Mouse (Mus musculus) limb, embryonic 13.5 days (tissue): ENCODE measurements around the gene Cdkal1. TPM values are rescaled to one million over a fixed set of nuclear protein-coding genes. Genes with fewer than 3 reads are reported as not detected.

ENCODE experiments used
- ATAC-seq: fragments of 200-750 bp; cut with Nextera tagmentation; 2 replicates; pipeline ENCODE4 v1.8.0; 2017; ENCODE audit warnings: low read depth, moderate number of reproducible peaks, moderate TSS enrichment; ENCODE audit not compliant: low FRiP score
- H3K27ac ChIP-seq: fragments of 300-500 bp; sonication (generic); 2 replicates; pipeline ENCODE4 v1.5.1; 2015; ENCODE audit warnings: inconsistent platforms, mild to moderate bottlenecking, moderate library complexity
- H3K27me3 ChIP-seq: fragments of 300-500 bp; sonication (generic); 2 replicates; pipeline ENCODE4 v1.6.1; 2015; ENCODE audit warnings: mild to moderate bottlenecking, inconsistent platforms
- H3K36me3 ChIP-seq: fragments of 300-500 bp; sonication (generic); 2 replicates; pipeline ENCODE4 v1.6.1; 2015; ENCODE audit warnings: inconsistent platforms, mild to moderate bottlenecking, moderate library complexity
- H3K4me1 ChIP-seq: fragments of 300-500 bp; sonication (generic); 2 replicates; pipeline ENCODE4 v1.6.1; 2015; ENCODE audit warnings: inconsistent platforms
- H3K4me2 ChIP-seq: fragments of 300-500 bp; sonication (generic); replicated peaks from 2 replicates; pipeline ENCODE4 v1.6.1; 2015; ENCODE audit warnings: inconsistent platforms, mild to moderate bottlenecking, moderate library complexity
- H3K4me3 ChIP-seq: fragments of 300-500 bp; sonication (generic); 2 replicates; pipeline ENCODE4 v1.5.1; 2015; ENCODE audit warnings: moderate library complexity, mild to moderate bottlenecking, inconsistent platforms
- H3K9ac ChIP-seq: fragments of 300-500 bp; sonication (generic); 2 replicates; pipeline ENCODE4 v1.6.1; 2015; ENCODE audit warnings: mild to moderate bottlenecking, inconsistent platforms
- H3K9me3 ChIP-seq: fragments of 300-500 bp; sonication (generic); 2 replicates; pipeline ENCODE4 v1.6.1; 2016; ENCODE audit warnings: inconsistent platforms
- WGBS: fragments of 180-500 bp; shearing (Covaris S2); methylation state at CpG from one replicate; pipeline ENCODE4 v1.1.7; 2015; 5-methylcytosine and 5-hydroxymethylcytosine counted together
- polyA plus RNA-seq: library from polyadenylated mRNA; unstranded; fragments of >200 nt; fragmentation: Nextera tagmentation; extraction: Ambion mirVana; gene quantifications from 2 replicates; pipeline ENCODE4 v1.2.1, GENCODE M21; 2015

Cdkal1 gene
- polyA plus RNA-seq, 1 experiment from 2014 or later = 37.9 TPM

GRCm38 (mm10) chr13:29405316-29405715 lies 450.2 kb downstream of the Cdkal1 start:
- H3K27ac ChIP-seq = peak overlapping the region; percentile 39; the same call in 1 of the 2 replicates
- WGBS = 25% methylated on average over 5 of the region's 5 CpGs
- no peak overlapping the region for H3K4me2 ChIP-seq

GRCm38 (mm10) chr13:29403217-29403616 lies 452.3 kb downstream of the Cdkal1 start:
- WGBS = 63% methylated on average over 5 of the region's 5 CpGs
- Histone ChIP-seq H3K36me3 (no peaks in the 10 kb centered on the region), H3K9ac (no peak overlapping the region), H3K27ac (no peak overlapping the region), H3K4me1 (peaks cover 53% of the 10 kb centered on the region), H3K9me3 (no peaks in the 10 kb centered on the region), H3K4me2 (no peak overlapping the region), H3K4me3 (no peak overlapping the region), H3K27me3 (no peaks in the 10 kb centered on the region)
- no peak for ATAC-seq

More at GRCm38 (mm10) chr13:29405316-29405715, 450.2 kb downstream of the Cdkal1 start:
- H3K9me3 ChIP-seq = no peaks in the 10 kb centered on the region
- H3K4me1 ChIP-seq = peaks cover 45% of the 10 kb centered on the region
- ATAC-seq = no peak
- no peak overlapping the region for H3K9ac ChIP-seq
- no peak overlapping the region for H3K4me3 ChIP-seq
- no peaks in the 10 kb centered on the region for H3K27me3 ChIP-seq
- H3K36me3 ChIP-seq = no peaks in the 10 kb centered on the region

GRCm38 (mm10) chr13:29402526-29403040 lies 452.9 kb downstream of the Cdkal1 start:
- no peaks in the 10 kb centered on the region for H3K36me3 ChIP-seq
- no peak overlapping the region for H3K4me2 ChIP-seq
- no peak overlapping the region for H3K27ac ChIP-seq

GRCm38 (mm10) chr13:29399908-29400307 lies 455.6 kb downstream of the Cdkal1 start:
- Histone ChIP-seq H3K9me3 (no peaks in the 10 kb centered on the region), H3K9ac (no peak overlapping the region), H3K27me3 (no peaks in the 10 kb centered on the region), H3K4me2 (no peak overlapping the region), H3K27ac (no peak overlapping the region), H3K36me3 (no peaks in the 10 kb centered on the region), H3K4me1 (peaks cover 43% of the 10 kb centered on the region), H3K4me3 (no peak overlapping the region)
- WGBS = 21% methylated on average over 5 of the region's 5 CpGs
- no peak for ATAC-seq

More at GRCm38 (mm10) chr13:29402526-29403040, 452.9 kb downstream of the Cdkal1 start:
- 22% methylated on average over 3 of the region's 3 CpGs for WGBS
- Histone ChIP-seq H3K9ac (no peak overlapping the region), H3K27me3 (no peaks in the 10 kb centered on the region), H3K4me1 (peaks cover 51% of the 10 kb centered on the region), H3K9me3 (no peaks in the 10 kb centered on the region), H3K4me3 (no peak overlapping the region)
- no peak for ATAC-seq

GRCm38 (mm10) chr13:29398456-29398855 lies 457.0 kb downstream of the Cdkal1 start:
- Histone ChIP-seq H3K4me1 (peaks cover 39% of the 10 kb centered on the region), H3K27ac (no peak overlapping the region), H3K27me3 (no peaks in the 10 kb centered on the region), H3K36me3 (no peaks in the 10 kb centered on the region), H3K9ac (no peak overlapping the region), H3K4me3 (no peak overlapping the region), H3K4me2 (no peak overlapping the region), H3K9me3 (no peaks in the 10 kb centered on the region)
- no peak for ATAC-seq
- WGBS = 45% methylated on average over 2 of the region's 2 CpGs

DNA sequence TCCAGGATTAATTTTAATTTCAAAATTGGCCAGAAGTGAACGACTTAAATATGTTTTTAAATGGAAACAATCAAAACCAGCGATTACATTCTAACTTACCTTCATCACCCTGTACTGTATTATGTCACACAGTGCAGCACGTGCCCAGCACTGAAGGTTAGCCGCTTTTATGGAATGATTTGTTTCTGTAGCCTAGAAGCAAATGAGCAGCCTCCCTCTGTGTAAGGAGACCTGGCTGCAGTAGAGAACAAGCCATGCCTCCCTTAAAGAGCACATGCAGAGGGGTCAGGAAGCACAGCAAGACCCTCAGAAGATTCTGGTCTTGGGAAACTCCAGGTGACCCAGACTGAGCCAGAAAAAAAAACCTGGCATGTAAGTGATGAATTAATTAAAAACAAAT lies 459.8 kb downstream of the Cdkal1 start:
- H3K4me3 ChIP-seq = no peak overlapping the region
- WGBS = 34% methylated on average over 4 of the region's 4 CpGs
- H3K27me3 ChIP-seq = no peaks in the 10 kb centered on the region
- H3K36me3 ChIP-seq = no peaks in the 10 kb centered on the region
- no peak overlapping the region for H3K9ac ChIP-seq
- ATAC-seq = peak; percentile 44; the same call in 1 of the 2 replicates
- H3K4me2 ChIP-seq = no peak overlapping the region
- peaks cover 4% of the 10 kb centered on the region for H3K9me3 ChIP-seq
- peaks cover 31% of the 10 kb centered on the region for H3K4me1 ChIP-seq
- no peak overlapping the region for H3K27ac ChIP-seq

DNA sequence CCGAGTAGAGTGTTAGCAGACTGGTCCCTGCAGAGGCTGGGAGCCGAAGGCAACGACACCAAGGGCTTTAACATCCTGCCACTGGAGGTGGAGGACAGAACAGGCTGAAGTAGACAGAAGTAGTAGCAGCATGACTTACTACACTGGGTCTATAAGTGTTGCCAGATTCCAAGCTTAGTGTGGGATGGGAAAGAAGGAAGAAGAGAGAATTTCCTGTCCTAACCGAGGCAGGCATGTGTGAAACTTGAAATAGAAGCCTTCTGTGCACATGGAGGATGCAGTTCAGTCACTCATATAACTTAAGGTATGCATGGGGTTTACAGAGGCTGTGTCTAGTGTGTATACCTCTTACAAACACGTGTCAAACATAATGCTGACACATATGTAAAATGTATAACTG lies 465.4 kb downstream of the Cdkal1 start:
- no peak overlapping the region for H3K4me3 ChIP-seq
- peaks cover 4% of the 10 kb centered on the region for H3K9me3 ChIP-seq
- WGBS = 79% methylated on average over 5 of the region's 5 CpGs

GRCm38 (mm10) chr13:29388918-29389317 lies 466.6 kb downstream of the Cdkal1 start:
- no peak for ATAC-seq
- H3K4me3 ChIP-seq = no peak overlapping the region
- peaks cover 10% of the 10 kb centered on the region for H3K4me1 ChIP-seq
- no peaks in the 10 kb centered on the region for H3K36me3 ChIP-seq
- no peak overlapping the region for H3K9ac ChIP-seq
- H3K9me3 ChIP-seq = peaks cover 4% of the 10 kb centered on the region
- WGBS = 91% methylated on average over 3 of the region's 3 CpGs
- H3K27ac ChIP-seq = no peak overlapping the region
- no peaks in the 10 kb centered on the region for H3K27me3 ChIP-seq
- no peak overlapping the region for H3K4me2 ChIP-seq

More for the DNA sequence above, 465.4 kb downstream of the Cdkal1 start:
- Histone ChIP-seq H3K27ac (no peak overlapping the region), H3K27me3 (no peaks in the 10 kb centered on the region), H3K9ac (no peak overlapping the region), H3K36me3 (no peaks in the 10 kb centered on the region), H3K4me1 (peaks cover 10% of the 10 kb centered on the region), H3K4me2 (no peak overlapping the region)
- no peak for ATAC-seq

DNA sequence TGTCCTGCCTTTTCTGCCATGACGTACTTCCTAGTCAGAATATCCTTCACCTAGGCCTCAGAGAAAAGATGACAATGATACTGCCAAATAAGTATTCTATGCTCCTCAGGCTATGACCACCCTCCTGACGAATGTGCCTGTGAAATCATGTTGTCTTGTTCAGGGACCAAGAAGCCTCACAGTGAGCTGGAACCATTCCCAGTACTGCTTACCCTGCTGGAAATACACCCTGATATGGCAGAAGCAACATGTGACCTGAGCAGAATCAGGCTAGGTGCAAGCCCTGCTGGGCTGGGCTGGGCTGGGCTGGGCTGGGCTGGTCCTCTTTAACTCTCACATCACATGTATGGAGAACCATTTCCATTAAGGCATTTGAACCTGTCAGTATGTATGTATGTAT lies 477.9 kb downstream of the Cdkal1 start:
- peaks cover 6% of the 10 kb centered on the region; the same call in 1 of the 2 replicates for H3K4me1 ChIP-seq
- ATAC-seq = no peak
- H3K4me3 ChIP-seq = no peak overlapping the region
- WGBS = 78% methylated on average over 2 of the region's 2 CpGs
- H3K27me3 ChIP-seq = no peaks in the 10 kb centered on the region
- no peaks in the 10 kb centered on the region for H3K36me3 ChIP-seq
- no peaks in the 10 kb centered on the region for H3K9me3 ChIP-seq
- no peak overlapping the region for H3K4me2 ChIP-seq
- no peak overlapping the region for H3K9ac ChIP-seq
- no peak overlapping the region for H3K27ac ChIP-seq

GRCm38 (mm10) chr13:29371916-29372315 lies 483.6 kb downstream of the Cdkal1 start:
- Histone ChIP-seq H3K4me3 (no peak overlapping the region), H3K4me2 (no peak overlapping the region), H3K27me3 (no peaks in the 10 kb centered on the region), H3K27ac (peak overlapping the region; percentile 44; the same call in 1 of the 2 replicates), H3K36me3 (no peaks in the 10 kb centered on the region), H3K4me1 (peaks cover 10% of the 10 kb centered on the region), H3K9me3 (no peaks in the 10 kb centered on the region), H3K9ac (peak overlapping the region; percentile 8; the same call in 1 of the 2 replicates)
- WGBS = 42% methylated on average over 3 of the region's 3 CpGs
- no peak for ATAC-seq

DNA sequence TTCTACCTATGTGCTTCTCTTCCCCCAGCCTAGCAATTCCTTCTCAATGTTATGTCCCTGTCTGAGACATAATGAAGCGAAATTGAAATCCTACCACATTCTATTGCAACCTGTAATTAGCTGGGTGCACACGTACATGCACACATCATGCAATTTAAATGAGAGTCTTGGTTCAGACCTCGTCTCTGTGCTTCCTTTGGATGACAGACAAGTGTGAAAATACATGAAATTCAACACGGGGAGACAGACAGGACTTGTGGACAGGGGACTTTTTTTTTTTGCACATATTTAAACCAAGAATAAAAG lies 484.1 kb downstream of the Cdkal1 start:
- Histone ChIP-seq H3K4me3 (no peak overlapping the region), H3K27me3 (no peaks in the 10 kb centered on the region), H3K36me3 (no peaks in the 10 kb centered on the region), H3K9me3 (no peaks in the 10 kb centered on the region), H3K4me1 (peaks cover 10% of the 10 kb centered on the region), H3K27ac (no peak overlapping the region), H3K9ac (no peak overlapping the region), H3K4me2 (no peak overlapping the region)
- no peak for ATAC-seq
- WGBS = 47% methylated on average over 4 of the region's 4 CpGs

GRCm38 (mm10) chr13:29370731-29371465 lies 484.6 kb downstream of the Cdkal1 start:
- Histone ChIP-seq H3K36me3 (no peaks in the 10 kb centered on the region), H3K27me3 (no peaks in the 10 kb centered on the region), H3K9me3 (no peaks in the 10 kb centered on the region), H3K9ac (no peak overlapping the region), H3K27ac (no peak overlapping the region), H3K4me1 (peaks cover 10% of the 10 kb centered on the region), H3K4me2 (no peak overlapping the region), H3K4me3 (no peak overlapping the region)
- no peak for ATAC-seq
- WGBS = 17% methylated on average over 5 of the region's 5 CpGs

DNA sequence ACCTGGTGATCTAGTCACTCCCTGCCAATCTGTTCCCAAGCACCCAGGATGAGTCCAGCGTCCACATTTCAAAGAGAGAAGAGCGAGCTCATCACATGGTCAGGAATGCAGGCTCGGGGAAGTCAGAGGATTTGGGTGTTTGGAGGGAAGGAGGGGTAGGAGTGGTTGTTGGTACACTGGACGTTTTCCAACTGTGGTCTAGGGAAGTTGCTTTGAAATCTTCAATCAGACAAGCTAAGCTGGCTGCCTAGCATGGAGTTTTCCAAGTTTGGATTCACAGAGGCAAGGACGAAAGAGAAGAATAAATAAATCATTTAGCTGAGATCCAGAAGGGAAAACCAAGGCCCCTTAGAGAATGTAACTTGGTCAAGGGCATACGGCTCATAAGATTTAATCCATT lies 486.7 kb downstream of the Cdkal1 start:
- Histone ChIP-seq H3K27ac (no peak overlapping the region), H3K27me3 (no peaks in the 10 kb centered on the region), H3K36me3 (no peaks in the 10 kb centered on the region), H3K9ac (no peak overlapping the region), H3K4me3 (no peak overlapping the region), H3K4me1 (peaks cover 24% of the 10 kb centered on the region), H3K4me2 (no peak overlapping the region), H3K9me3 (no peaks in the 10 kb centered on the region)
- ATAC-seq = no peak
- WGBS = 60% methylated on average over 6 of the region's 6 CpGs
